Mouse (Mus musculus) heart, embryonic 12.5 days (tissue): ENCODE results near the gene Tmem159. TPM values are rescaled to one million over a fixed set of nuclear protein-coding genes. Genes with fewer than 3 reads are reported as not detected.

ENCODE experiments used
- ATAC-seq: fragments of 200-750 bp; cut with Nextera tagmentation; 2 replicates; pipeline ENCODE4 v1.8.0; 2017; ENCODE audit warnings: moderate TSS enrichment, moderate library complexity; ENCODE audit not compliant: insufficient number of reproducible peaks, low FRiP score
- H3K27ac ChIP-seq: fragments of 300-500 bp; sonication (generic); 2 replicates; pipeline ENCODE4 v1.5.1; 2016; ENCODE audit warnings: mild to moderate bottlenecking, moderate library complexity; ENCODE audit not compliant: poor library complexity, severe bottlenecking
- H3K27me3 ChIP-seq: fragments of 300-500 bp; sonication (generic); replicated peaks from 2 replicates; pipeline ENCODE4 v1.6.1; 2016; ENCODE audit warnings: mild to moderate bottlenecking, moderate library complexity
- H3K36me3 ChIP-seq: fragments of 300-500 bp; sonication (generic); 2 replicates; pipeline ENCODE4 v1.6.1; 2016; ENCODE audit warnings: mild to moderate bottlenecking, moderate library complexity
- H3K4me1 ChIP-seq: fragments of 300-500 bp; sonication (generic); replicated peaks from 2 replicates; pipeline ENCODE4 v1.6.1; 2016; ENCODE audit warnings: mild to moderate bottlenecking
- H3K4me2 ChIP-seq: fragments of 300-500 bp; sonication (generic); 2 replicates; pipeline ENCODE4 v1.6.1; 2016; ENCODE audit warnings: mild to moderate bottlenecking, moderate library complexity
- H3K4me3 ChIP-seq: fragments of 300-500 bp; sonication (generic); 2 replicates; pipeline ENCODE4 v1.5.1; 2016; ENCODE audit warnings: mild to moderate bottlenecking
- H3K9ac ChIP-seq: fragments of 300-500 bp; sonication (generic); 2 replicates; pipeline ENCODE4 v1.6.1; 2016; ENCODE audit warnings: mild to moderate bottlenecking, moderate library complexity
- H3K9me3 ChIP-seq: fragments of 300-500 bp; sonication (generic); replicated peaks from 2 replicates; pipeline ENCODE4 v1.6.1; 2016; ENCODE audit warnings: mild to moderate bottlenecking, moderate library complexity
- WGBS: fragments of 180-500 bp; shearing (Covaris S2); methylation state at CpG from one replicate; pipeline ENCODE4 v1.1.7; 2016; 5-methylcytosine and 5-hydroxymethylcytosine counted together
- polyA plus RNA-seq: library from polyadenylated mRNA; unstranded; fragments of >200 nt; fragmentation: Nextera tagmentation; extraction: Ambion mirVana; gene quantifications from 2 replicates; pipeline ENCODE4 v1.2.1, GENCODE M21; 2016

Gene Tmem159
- polyA plus RNA-seq, 1 experiment from 2014 or later: 22.6 TPM

- peaks cover 9% of the 10 kb centered on the region for H3K4me1 ChIP-seq
- 76% methylated on average over 4 of the region's 4 CpGs for WGBS
- no peaks in the 10 kb centered on the region for H3K9me3 ChIP-seq
Observed at GRCm38 (mm10) chr7:120128951-120129350, 26.8 kb downstream of the Tmem159 start.

GRCm38 (mm10) chr7:120142743-120143142 lies 40.6 kb downstream of the Tmem159 start:
- no peaks in the 10 kb centered on the region for H3K36me3 ChIP-seq
- no peaks in the 10 kb centered on the region for H3K4me1 ChIP-seq
- 79% methylated on average over 1 of the region's 1 CpGs for WGBS
- no peak overlapping the region for H3K9ac ChIP-seq
- no peaks in the 10 kb centered on the region for H3K27me3 ChIP-seq
- H3K4me2 ChIP-seq: no peak overlapping the region
- H3K27ac ChIP-seq: no peak overlapping the region
- no peaks in the 10 kb centered on the region for H3K9me3 ChIP-seq
- no peak overlapping the region for H3K4me3 ChIP-seq
- ATAC-seq: no peak

More at GRCm38 (mm10) chr7:120128951-120129350, 26.8 kb downstream of the Tmem159 start:
- no peak for ATAC-seq
- Histone ChIP-seq H3K9ac (no peak overlapping the region), H3K27me3 (no peaks in the 10 kb centered on the region), H3K27ac (no peak overlapping the region), H3K4me2 (no peak overlapping the region), H3K36me3 (no peaks in the 10 kb centered on the region), H3K4me3 (no peak overlapping the region)

GRCm38 (mm10) chr7:120145191-120145590 lies 43.0 kb downstream of the Tmem159 start, which contains the start of gene Zp2:
Zp2 (minus strand) TSS chr7:120145291.
- Histone ChIP-seq H3K9ac (no peak within 1 kb of the TSS), H3K36me3 (no peaks in the 10 kb centered on the region), H3K4me2 (no peak within 1 kb of the TSS), H3K4me3 (no peak within 1 kb of the TSS), H3K4me1 (no peaks in the 10 kb centered on the region), H3K27me3 (no peaks in the 10 kb centered on the region), H3K27ac (no peak within 1 kb of the TSS), H3K9me3 (no peaks in the 10 kb centered on the region)
- no peak for ATAC-seq
- WGBS: 46% methylated on average over 9 of the region's 9 CpGs

GRCm38 (mm10) chr7:120150257-120150656 lies 48.1 kb downstream of the Tmem159 start:
- no peak overlapping the region for H3K27ac ChIP-seq
- 42% methylated on average over 3 of the region's 3 CpGs for WGBS

GRCm38 (mm10) chr7:120150898-120151297 lies 48.7 kb downstream of the Tmem159 start:
- H3K27ac ChIP-seq: no peak overlapping the region
- no peak for ATAC-seq
- H3K4me1 ChIP-seq: no peaks in the 10 kb centered on the region
- 70% methylated on average over 2 of the region's 2 CpGs for WGBS
- H3K4me3 ChIP-seq: no peak overlapping the region
- no peak overlapping the region for H3K4me2 ChIP-seq
- no peaks in the 10 kb centered on the region for H3K9me3 ChIP-seq
- H3K27me3 ChIP-seq: no peaks in the 10 kb centered on the region
- H3K36me3 ChIP-seq: no peaks in the 10 kb centered on the region
- H3K9ac ChIP-seq: no peak overlapping the region

More at GRCm38 (mm10) chr7:120150257-120150656, 48.1 kb downstream of the Tmem159 start:
- Histone ChIP-seq H3K9ac (no peak overlapping the region), H3K36me3 (no peaks in the 10 kb centered on the region), H3K27me3 (no peaks in the 10 kb centered on the region), H3K4me1 (no peaks in the 10 kb centered on the region), H3K4me3 (no peak overlapping the region), H3K4me2 (no peak overlapping the region), H3K9me3 (no peaks in the 10 kb centered on the region)
- ATAC-seq: no peak

GRCm38 (mm10) chr7:120156841-120157409 lies 54.8 kb downstream of the Tmem159 start:
- 45% methylated on average over 2 of the region's 2 CpGs for whole genome bisulfite sequencing
- Histone ChIP-seq H3K27me3 (no peaks in the 10 kb centered on the region), H3K27ac (no peak overlapping the region), H3K9me3 (no peaks in the 10 kb centered on the region), H3K4me1 (no peaks in the 10 kb centered on the region), H3K4me3 (no peak overlapping the region), H3K36me3 (no peaks in the 10 kb centered on the region), H3K4me2 (no peak overlapping the region), H3K9ac (no peak overlapping the region)
- no peak for ATAC-seq

- WGBS: 52% methylated on average over 5 of the region's 5 CpGs
- no peaks in the 10 kb centered on the region for H3K27me3 ChIP-seq
- no peaks in the 10 kb centered on the region for H3K4me1 ChIP-seq
- no peak overlapping the region for H3K27ac ChIP-seq
- ATAC-seq: no peak
- no peak overlapping the region for H3K9ac ChIP-seq
- no peaks in the 10 kb centered on the region for H3K9me3 ChIP-seq
- no peak overlapping the region for H3K4me2 ChIP-seq
- H3K4me3 ChIP-seq: no peak overlapping the region
- H3K36me3 ChIP-seq: no peaks in the 10 kb centered on the region
Observed at GRCm38 (mm10) chr7:120157575-120158061, 55.5 kb downstream of the Tmem159 start.

- Histone ChIP-seq H3K9ac (no peak overlapping the region), H3K4me1 (no peaks in the 10 kb centered on the region), H3K27me3 (no peaks in the 10 kb centered on the region), H3K36me3 (no peaks in the 10 kb centered on the region), H3K27ac (no peak overlapping the region), H3K4me2 (no peak overlapping the region), H3K9me3 (no peaks in the 10 kb centered on the region), H3K4me3 (no peak overlapping the region)
- 38% methylated on average over 4 of the region's 4 CpGs for WGBS
- ATAC-seq: no peak
Observed at GRCm38 (mm10) chr7:120158121-120158613, 56.0 kb downstream of the Tmem159 start.

GRCm38 (mm10) chr7:120163581-120164251 lies 61.6 kb downstream of the Tmem159 start:
- Histone ChIP-seq H3K9ac (no peak overlapping the region), H3K36me3 (no peaks in the 10 kb centered on the region), H3K4me1 (no peaks in the 10 kb centered on the region), H3K27me3 (no peaks in the 10 kb centered on the region), H3K27ac (no peak overlapping the region), H3K4me2 (no peak overlapping the region), H3K4me3 (no peak overlapping the region), H3K9me3 (no peaks in the 10 kb centered on the region)
- no peak for ATAC-seq
- 85% methylated on average over 11 of the region's 11 CpGs for WGBS
